Mouse (Mus musculus) embryonic facial prominence, embryonic 14.5 days (tissue): Measurements from ENCODE around the gene Nudt21. TPM values are rescaled to one million over a fixed set of nuclear protein-coding genes. Genes with fewer than 3 reads are reported as not detected.

Experiments
- ATAC-seq: fragments of 200-750 bp; cut with Nextera tagmentation; 2 replicates; pipeline ENCODE4 v1.8.0; 2017; ENCODE audit warnings: low read depth, moderate number of reproducible peaks, moderate TSS enrichment
- DNase-seq: peaks from one replicate; pipeline ENCODE4 v3.0.0-alpha.2; 2015; ENCODE audit warnings: low spot score
- H3K27ac ChIP-seq: fragments of 300-500 bp; sonication (generic); replicated peaks from 2 replicates; pipeline ENCODE4 v1.5.1; 2014; ENCODE audit warnings: low read depth, mild to moderate bottlenecking, low read length, moderate library complexity
- H3K27me3 ChIP-seq: fragments of 300-500 bp; sonication (generic); replicated peaks from 2 replicates; pipeline ENCODE4 v1.6.1; 2014; ENCODE audit warnings: low read length; ENCODE audit not compliant: control insufficient read depth, insufficient read depth
- H3K36me3 ChIP-seq: fragments of 300-500 bp; sonication (generic); 2 replicates; pipeline ENCODE4 v1.6.1; 2014; ENCODE audit warnings: low read length, mixed read lengths; ENCODE audit not compliant: control insufficient read depth, insufficient read depth
- H3K4me1 ChIP-seq: fragments of 300-500 bp; sonication (generic); 2 replicates; pipeline ENCODE4 v1.6.1; 2014; ENCODE audit warnings: antibody characterized with exemption, low read length; ENCODE audit not compliant: control insufficient read depth, insufficient read depth
- H3K4me2 ChIP-seq: fragments of 300-500 bp; sonication (generic); 2 replicates; pipeline ENCODE4 v1.6.1; 2014; ENCODE audit warnings: low read depth, mild to moderate bottlenecking, low read length, moderate library complexity, mixed read lengths
- H3K4me3 ChIP-seq: fragments of 300-500 bp; sonication (generic); 2 replicates; pipeline ENCODE4 v1.5.1; 2014; ENCODE audit warnings: low read depth, mild to moderate bottlenecking, low read length
- H3K9ac ChIP-seq: fragments of 300-500 bp; sonication (generic); 2 replicates; pipeline ENCODE4 v1.6.1; 2014; ENCODE audit warnings: low read depth, mild to moderate bottlenecking, low read length, moderate library complexity, mixed read lengths
- H3K9me3 ChIP-seq: fragments of 300-500 bp; sonication (generic); 2 replicates; pipeline ENCODE4 v1.6.1; 2016; ENCODE audit warnings: low read length; ENCODE audit not compliant: control insufficient read depth
- WGBS: fragments of 180-500 bp; shearing (Covaris S2); extraction: QIAGEN DNeasy Blood & Tissue Kit; methylation state at CpG from one replicate; pipeline ENCODE4 v1.1.7; 2014; 5-methylcytosine and 5-hydroxymethylcytosine counted together
- polyA plus RNA-seq: library from polyadenylated mRNA; unstranded; fragments of >200 nt; fragmentation: Nextera tagmentation; extraction: Ambion mirVana; gene quantifications from 2 replicates; pipeline ENCODE4 v1.2.1, GENCODE M21; 2014

Nudt21 gene
- polyA plus RNA-seq, 1 experiment from 2014 or later: 107 TPM

DNA sequence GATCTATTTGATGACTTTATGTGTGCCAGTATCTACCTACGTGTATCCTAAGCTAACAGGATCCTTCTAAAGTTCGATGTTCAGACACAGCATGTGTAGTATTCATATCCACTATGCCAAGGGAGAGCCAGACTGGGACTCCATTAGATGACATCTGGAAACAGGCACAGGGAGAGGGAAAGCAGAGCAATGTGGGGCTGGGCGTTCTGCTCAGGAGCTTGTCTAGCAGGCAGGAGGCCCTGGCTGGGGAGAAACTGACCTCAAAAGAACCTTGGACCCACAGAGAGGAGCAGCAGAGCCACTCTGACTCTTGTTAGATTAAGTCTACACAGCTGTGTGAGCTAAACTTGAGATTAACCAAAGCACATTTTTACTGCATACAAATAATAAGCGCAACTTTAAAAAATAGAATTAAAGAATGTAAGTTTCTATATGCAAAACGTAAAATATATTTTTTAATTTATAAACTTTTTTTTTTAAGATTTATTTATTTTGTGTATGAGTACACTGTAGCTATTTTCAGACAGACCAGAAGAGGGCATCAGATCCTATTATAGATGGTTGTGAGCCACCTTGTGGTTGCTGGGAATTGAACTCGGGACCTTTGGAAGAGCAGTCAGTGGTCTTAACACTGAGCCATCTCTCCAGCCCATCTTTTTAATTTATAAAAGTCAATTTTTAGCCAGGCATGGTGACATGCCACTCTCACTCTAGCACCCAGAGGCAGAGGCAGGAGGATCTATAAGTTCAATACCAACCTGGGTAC is 60.2 kb downstream of the Nudt21 start:
- WGBS: 82% methylated on average over 6 of the region's 6 CpGs
- no peak overlapping the region for H3K9ac ChIP-seq
- ATAC-seq (no peak), DNase-seq (no peak)
- H3K4me3 ChIP-seq: no peak overlapping the region
- no peak overlapping the region for H3K27ac ChIP-seq
- H3K4me1 ChIP-seq: no peaks in the 10 kb centered on the region
- no peaks in the 10 kb centered on the region for H3K9me3 ChIP-seq
- peaks cover 97% of the 10 kb centered on the region for H3K36me3 ChIP-seq
- no peak overlapping the region for H3K4me2 ChIP-seq
- no peaks in the 10 kb centered on the region for H3K27me3 ChIP-seq

DNA sequence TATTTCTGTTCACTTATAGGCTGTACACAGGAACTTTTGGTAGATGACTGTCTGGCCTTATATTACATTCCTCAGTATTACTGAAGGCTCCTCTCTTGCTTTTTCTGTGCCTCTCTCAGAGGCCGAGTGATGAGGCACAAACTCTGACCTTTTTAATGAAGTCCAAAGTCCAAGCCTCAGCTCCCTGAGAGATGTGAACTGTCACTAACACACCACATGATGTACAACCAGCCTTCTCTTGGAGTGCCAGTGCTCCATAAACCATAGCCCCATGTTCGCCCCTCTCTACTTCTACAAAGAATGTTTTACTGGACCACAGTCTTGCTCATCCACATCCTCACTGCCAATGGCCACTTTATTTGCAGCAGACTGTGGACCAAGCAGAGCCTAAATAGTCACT is 61.5 kb downstream of the Nudt21 start:
- ATAC-seq: no peak
- H3K4me1 ChIP-seq: no peaks in the 10 kb centered on the region
- WGBS: 95% methylated on average over 2 of the region's 2 CpGs

DNA sequence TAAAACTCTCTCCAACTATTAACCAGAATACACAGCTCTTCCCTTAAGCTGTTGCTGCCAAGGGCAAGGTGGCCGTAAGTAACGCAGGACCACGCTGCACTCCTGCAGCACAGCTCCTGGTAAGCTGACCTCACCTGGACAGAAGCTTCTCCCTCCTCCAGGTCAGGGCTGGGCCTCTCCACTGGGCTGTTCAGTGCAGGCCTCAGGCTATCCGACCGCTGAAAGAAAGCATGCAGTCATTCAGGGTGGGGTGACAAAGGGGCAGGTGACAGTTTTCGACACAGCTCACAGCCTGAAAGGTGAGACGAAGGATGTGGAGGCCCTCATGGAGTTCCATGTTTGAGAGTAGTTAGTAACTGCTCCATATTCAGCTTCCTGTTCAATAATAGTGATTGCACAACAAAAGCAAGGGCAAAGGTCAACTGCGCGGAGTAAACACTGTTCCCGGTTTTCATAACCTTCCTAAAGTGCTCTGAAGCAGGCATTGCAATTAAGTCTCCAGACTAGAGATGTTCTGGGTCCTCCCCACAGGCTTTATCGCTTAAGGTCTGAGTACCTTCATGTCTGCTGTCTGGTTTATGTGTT is 62.1 kb downstream of the Nudt21 start:
- no peak for ATAC-seq
- no peak overlapping the region for H3K4me2 ChIP-seq
- peaks cover 92% of the 10 kb centered on the region for H3K36me3 ChIP-seq
- H3K4me3 ChIP-seq: no peak overlapping the region
- 82% methylated on average over 11 of the region's 11 CpGs for WGBS
- H3K27ac ChIP-seq: no peak overlapping the region
- no peaks in the 10 kb centered on the region for H3K9me3 ChIP-seq
- H3K27me3 ChIP-seq: no peaks in the 10 kb centered on the region
- no peaks in the 10 kb centered on the region; the same call in 1 of the 2 replicates for H3K4me1 ChIP-seq
- DNase-seq: no peak
- no peak overlapping the region for H3K9ac ChIP-seq

More for the DNA sequence above, 61.5 kb downstream of the Nudt21 start:
- Histone ChIP-seq H3K9me3 (no peaks in the 10 kb centered on the region), H3K4me2 (no peak overlapping the region), H3K4me3 (no peak overlapping the region), H3K9ac (no peak overlapping the region), H3K27ac (no peak overlapping the region), H3K27me3 (no peaks in the 10 kb centered on the region), H3K36me3 (peaks cover 96% of the 10 kb centered on the region)
- no peak for DNase-seq

DNA sequence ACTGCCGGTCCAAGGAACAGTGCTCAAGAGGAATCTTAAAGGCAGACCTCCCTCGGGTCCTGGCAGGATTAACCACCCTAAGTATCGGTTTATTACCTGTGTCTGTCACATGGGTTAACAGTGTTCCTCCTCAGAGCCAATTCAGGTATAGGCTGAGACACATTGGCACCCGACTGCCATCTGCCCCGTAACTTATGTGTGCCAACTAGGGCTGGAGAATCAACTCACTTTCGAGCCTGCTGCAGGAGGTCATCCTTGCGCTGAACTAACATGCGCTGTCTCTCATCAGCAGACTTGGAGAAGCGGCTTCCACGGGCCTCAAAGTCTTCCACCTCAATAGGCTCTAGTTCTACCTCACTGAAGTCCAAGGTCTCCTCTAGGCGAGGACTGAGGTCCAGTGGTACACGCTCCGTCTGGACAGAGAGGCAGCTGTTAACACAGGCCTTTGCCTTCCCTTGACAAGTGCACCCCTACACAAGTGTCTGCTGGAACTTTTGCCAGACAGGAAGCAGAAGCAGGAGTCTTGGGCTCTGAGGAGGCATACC is 62.9 kb downstream of the Nudt21 start:
- H3K27ac ChIP-seq: no peak overlapping the region
- H3K4me3 ChIP-seq: no peak overlapping the region
- no peaks in the 10 kb centered on the region for H3K9me3 ChIP-seq
- H3K27me3 ChIP-seq: no peaks in the 10 kb centered on the region
- no peaks in the 10 kb centered on the region; the same call in 1 of the 2 replicates for H3K4me1 ChIP-seq
- peaks cover 85% of the 10 kb centered on the region for H3K36me3 ChIP-seq
- no peak for DNase-seq
- H3K4me2 ChIP-seq: no peak overlapping the region
- WGBS: 92% methylated on average over 13 of the region's 13 CpGs
- no peak overlapping the region for H3K9ac ChIP-seq
- no peak for ATAC-seq

DNA sequence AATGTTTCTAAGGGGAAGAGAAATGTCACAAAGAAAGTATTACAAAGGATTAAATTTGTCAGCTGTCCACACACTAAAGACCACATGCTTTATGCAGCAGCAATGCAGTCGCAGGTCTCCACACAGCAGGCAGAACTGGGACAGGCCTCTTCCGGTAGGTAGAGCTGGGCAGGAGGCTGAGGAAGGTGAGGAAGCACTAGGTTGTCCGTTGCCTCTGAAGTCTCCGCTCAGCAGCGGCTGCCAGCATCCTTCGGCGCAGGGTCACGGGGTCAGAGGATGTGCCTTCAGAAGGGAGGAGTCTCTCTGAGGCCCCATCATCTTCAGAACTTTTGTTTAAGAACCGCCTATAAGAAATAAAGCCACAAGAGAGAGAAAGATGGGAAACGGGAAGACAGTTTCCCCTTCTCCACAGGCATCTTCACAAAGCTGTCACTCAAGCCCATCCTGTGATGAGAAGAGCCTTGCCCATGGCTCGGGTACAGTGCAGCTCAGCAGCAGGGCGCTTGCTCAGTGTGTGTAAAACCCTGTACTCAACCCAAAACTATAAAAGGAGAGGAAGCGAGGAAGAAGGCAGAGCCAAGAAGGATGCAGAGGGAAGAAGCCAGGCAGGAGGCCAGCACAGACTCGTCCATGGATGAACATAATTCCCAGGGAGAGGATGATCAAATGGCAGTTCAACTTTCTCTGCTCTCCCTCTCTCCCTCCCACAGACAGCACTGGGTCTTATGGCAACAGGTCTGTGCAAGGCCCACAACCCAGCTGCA is 63.7 kb downstream of the Nudt21 start:
- DNase-seq (peak; percentile 37), ATAC-seq (peak; percentile 41; the same call in 1 of the 2 replicates)
- no peak overlapping the region for H3K27ac ChIP-seq
- WGBS: 77% methylated on average over 14 of the region's 14 CpGs
- no peaks in the 10 kb centered on the region for H3K27me3 ChIP-seq
- H3K36me3 ChIP-seq: peaks cover 77% of the 10 kb centered on the region
- no peak overlapping the region for H3K9ac ChIP-seq
- no peaks in the 10 kb centered on the region for H3K9me3 ChIP-seq
- no peak overlapping the region for H3K4me3 ChIP-seq
- no peak overlapping the region for H3K4me2 ChIP-seq
- H3K4me1 ChIP-seq: no peaks in the 10 kb centered on the region; the same call in 1 of the 2 replicates

DNA sequence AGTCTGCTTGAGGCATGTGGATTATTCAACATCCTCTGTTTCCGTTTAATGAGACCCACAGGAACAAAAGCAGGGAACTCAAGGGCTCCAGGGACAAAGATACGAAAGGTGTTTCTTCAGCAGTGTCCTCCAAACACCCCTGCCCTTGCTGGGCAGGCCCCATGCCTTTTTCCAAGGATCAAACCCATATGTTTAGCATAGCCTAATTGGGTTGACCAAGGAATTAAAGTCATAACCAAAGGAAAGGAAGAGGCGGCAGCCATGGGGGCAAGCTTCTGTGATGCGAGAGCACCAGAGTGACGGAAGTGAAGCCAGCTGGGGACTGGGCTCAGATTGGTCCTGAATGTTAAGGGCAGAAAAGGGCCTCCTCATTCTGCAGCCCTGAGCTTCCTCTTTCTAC is 64.6 kb downstream of the Nudt21 start:
- Histone ChIP-seq H3K4me2 (no peak overlapping the region), H3K4me1 (no peaks in the 10 kb centered on the region; the same call in 1 of the 2 replicates), H3K36me3 (peaks cover 68% of the 10 kb centered on the region), H3K9me3 (no peaks in the 10 kb centered on the region), H3K27me3 (no peaks in the 10 kb centered on the region), H3K27ac (no peak overlapping the region), H3K9ac (no peak overlapping the region), H3K4me3 (no peak overlapping the region)
- DNase-seq (peak; percentile 14), ATAC-seq (no peak)
- 75% methylated on average over 5 of the region's 5 CpGs for WGBS

DNA sequence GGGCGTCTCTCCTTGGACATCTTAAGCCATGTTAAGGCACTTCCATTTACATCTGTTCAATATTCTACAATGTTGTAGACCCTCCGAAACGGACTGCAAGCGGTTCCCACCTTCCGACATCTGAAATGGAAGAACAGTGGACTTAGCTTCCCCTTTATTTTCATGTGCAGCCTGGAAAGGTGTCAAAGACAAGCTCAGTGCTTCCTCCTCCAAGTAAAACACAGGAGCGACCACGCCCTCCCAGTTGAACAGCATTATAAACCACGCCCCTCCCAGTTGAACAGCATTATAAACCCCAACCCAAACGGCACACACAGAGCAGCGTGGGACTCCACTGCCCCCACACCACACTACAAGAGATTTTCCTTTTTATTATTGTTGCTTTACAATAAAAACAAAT is 65.4 kb downstream of the Nudt21 start:
- Histone ChIP-seq H3K4me1 (no peaks in the 10 kb centered on the region; the same call in 1 of the 2 replicates), H3K27ac (no peak overlapping the region), H3K4me2 (no peak overlapping the region), H3K9ac (no peak overlapping the region), H3K4me3 (no peak overlapping the region), H3K36me3 (peaks cover 62% of the 10 kb centered on the region), H3K9me3 (no peaks in the 10 kb centered on the region), H3K27me3 (no peaks in the 10 kb centered on the region)
- 91% methylated on average over 10 of the region's 10 CpGs for WGBS
- no peak for DNase-seq
- ATAC-seq: no peak

DNA sequence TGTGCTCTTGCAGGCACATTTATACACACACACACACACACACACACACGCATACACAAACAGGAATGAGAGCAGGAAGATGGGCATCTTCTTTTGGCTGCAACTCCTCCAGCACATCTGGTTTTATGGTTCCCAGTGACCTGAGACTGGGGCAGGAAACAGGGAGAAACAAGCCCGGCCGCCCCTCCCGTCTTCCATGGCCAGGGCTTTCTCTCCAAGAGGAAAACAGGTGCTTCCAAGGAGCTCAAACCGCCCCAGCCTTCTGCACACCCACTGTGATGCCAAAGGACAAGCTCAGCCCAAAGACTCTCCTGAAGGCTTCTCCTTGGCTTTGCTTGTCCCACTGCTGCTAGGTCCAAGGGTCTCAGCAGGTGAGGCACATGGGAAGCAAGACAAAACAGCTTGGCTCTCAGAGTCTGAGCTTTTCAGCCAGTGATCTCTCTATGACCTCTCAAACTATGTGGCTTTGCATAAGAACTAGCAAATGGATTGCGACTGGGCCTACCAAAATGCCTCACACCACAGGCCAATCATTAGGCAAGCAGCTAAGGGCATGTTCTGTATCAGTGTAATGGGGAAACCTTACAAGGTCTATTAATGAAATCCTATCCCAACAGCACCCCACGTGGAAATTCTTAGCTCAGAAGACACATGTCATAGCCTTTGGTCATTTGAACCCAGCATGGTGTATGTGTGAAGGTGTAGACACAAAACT is 67.0 kb downstream of the Nudt21 start:
- ATAC-seq (no peak), DNase-seq (no peak)
- Histone ChIP-seq H3K4me1 (no peaks in the 10 kb centered on the region; the same call in 1 of the 2 replicates), H3K27me3 (no peaks in the 10 kb centered on the region), H3K9me3 (no peaks in the 10 kb centered on the region), H3K4me3 (no peak overlapping the region), H3K9ac (no peak overlapping the region), H3K4me2 (no peak overlapping the region), H3K27ac (no peak overlapping the region), H3K36me3 (peaks cover 45% of the 10 kb centered on the region)
- 45% methylated on average over 7 of the region's 7 CpGs for WGBS
